Mouse (Mus musculus) ovary, postnatal 14 days (tissue): ENCODE results near the gene Agtrap.

ENCODE experiments used
- DNase-seq: peaks from one replicate; pipeline ENCODE4 v3.0.0; 2022; ENCODE audit warnings: low spot score

Gene Agtrap

DNA sequence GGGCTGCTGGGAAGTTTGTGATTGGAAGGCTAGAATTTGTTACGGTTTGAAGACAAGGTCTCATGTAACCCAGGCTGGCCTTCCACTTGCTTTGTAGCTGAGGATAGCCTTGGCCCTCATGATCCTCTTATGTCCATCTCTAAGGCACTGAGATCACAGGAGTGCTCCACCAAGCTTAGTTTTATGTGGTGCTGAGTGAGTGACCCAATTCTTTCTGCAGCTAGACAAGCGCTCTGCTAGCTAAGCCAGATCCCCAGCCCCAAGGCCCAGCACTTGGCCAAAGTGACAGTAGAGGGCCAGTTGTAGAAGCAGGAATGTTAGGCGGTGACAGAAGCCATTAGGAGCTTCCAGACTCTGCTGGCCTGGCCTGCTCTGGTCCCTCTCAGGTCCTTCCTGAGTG is 16.3 kb upstream of the Agtrap start:
- DNase-seq: no peak

DNA sequence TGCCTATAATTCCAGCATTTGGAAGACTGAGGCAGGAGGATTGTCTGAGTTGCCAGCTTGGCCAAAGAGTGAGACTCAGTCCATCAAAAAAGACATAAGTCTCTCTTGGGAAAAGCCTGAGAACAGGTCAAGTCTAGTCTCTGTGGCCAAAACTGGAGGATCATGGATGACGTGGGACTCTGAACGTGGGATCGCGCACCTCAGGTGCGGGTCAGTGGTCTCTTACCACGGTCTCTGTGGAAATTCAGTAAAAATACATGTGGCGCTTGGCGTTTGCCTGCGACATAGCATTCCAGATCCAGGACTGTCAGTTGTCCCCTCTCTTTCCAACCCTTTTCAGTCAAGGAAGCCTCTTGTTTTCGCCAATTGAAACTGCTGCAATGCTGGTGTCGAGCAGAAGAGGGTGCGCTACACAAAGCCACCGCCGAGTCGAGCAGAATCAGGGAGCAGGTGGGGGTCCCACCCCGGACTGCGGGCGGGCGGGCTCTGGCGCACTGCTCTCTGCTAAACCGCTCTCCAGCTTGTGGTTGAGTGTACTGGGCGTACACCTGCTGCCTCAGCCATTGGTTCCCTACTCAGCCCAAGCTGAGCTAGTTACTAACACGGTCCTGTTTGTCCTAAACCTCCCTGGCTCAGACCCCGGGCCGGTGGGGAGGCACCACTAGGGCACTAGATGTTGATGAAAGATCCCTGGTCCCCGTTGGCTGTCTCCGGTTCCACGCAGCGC is 14.1 kb upstream of the Agtrap start:
- DNase-seq: peak; percentile 55

DNA sequence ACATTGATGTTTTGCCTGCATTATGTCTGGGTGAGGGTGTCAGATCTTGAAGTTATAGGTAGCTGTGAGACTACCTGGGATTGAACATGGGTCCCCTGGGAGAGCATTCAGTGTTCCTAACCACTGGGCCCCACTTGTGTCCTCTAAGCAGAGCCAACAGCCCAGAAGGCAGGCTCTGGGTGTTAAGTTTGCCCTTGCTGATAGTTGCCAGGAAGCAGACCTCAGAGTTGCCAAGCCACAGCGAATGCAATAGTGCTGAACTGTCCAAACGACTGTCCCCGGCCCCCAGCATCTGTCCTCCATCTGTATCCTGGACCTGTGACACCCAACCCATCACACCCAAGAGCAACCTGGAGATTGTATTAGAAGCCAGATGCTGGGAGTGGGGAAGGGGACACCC is 10.8 kb upstream of the Agtrap start:
- no peak for DNase-seq

DNA sequence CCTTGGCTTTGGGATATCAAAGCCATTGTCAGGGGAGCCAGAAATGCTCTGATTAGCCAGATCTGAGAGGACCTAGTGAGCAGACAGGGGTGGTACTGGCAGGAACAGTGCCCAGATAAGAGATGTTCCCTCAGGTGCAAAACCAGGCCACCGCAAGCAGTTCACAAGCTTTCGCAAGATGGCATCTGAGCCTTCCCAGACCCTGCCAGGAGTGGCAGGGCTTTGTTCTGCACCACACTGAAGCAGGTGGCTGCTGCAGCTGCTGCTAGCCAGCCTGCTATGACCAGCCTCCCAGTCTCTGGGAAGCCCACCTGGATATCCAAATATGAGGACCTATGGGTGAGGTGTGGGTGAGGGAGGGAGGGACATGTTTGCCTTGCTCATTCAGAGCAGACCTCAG is 10.1 kb upstream of the Agtrap start:
- DNase-seq: no peak

DNA sequence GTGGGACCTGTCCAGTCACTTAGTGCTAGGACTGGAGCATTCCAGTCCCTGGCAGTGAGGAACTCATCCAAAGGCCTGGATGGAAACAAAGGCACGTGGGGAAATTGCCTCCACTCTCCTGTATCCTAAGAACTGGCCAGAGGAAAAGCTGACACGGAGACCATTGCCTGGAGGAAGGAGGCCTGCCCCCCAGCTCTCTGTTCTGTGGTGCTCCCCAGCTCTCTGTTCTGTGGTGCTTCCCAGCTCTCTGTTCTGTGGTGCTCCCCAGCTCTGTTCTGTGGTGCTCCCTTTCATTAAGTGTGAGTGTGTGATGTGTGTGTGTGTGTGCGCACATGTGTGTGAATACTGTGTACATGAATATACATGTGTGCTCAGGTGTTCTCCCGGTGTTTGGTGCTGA is 7.2 kb upstream of the Agtrap start:
- DNase-seq: no peak

DNA sequence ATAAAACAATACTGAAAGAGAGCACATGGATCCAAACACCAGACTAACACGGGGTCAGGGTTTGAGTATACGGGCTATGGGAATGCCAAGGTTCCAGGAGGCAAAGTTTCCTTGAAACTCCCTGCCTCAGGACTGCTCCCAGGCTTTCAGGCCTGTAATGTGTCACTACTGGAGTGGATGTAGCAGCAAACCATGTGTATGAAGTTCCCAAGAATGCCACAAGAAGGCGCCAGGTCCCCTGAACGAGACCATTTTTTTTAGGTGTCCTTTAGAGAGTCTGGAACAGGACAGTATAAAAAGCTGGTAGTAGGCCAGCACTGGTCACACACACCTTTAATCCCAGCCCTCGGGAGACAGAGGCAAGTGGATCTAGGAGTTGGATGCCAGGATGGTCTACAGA is 6.3 kb upstream of the Agtrap start:
- no peak for DNase-seq

DNA sequence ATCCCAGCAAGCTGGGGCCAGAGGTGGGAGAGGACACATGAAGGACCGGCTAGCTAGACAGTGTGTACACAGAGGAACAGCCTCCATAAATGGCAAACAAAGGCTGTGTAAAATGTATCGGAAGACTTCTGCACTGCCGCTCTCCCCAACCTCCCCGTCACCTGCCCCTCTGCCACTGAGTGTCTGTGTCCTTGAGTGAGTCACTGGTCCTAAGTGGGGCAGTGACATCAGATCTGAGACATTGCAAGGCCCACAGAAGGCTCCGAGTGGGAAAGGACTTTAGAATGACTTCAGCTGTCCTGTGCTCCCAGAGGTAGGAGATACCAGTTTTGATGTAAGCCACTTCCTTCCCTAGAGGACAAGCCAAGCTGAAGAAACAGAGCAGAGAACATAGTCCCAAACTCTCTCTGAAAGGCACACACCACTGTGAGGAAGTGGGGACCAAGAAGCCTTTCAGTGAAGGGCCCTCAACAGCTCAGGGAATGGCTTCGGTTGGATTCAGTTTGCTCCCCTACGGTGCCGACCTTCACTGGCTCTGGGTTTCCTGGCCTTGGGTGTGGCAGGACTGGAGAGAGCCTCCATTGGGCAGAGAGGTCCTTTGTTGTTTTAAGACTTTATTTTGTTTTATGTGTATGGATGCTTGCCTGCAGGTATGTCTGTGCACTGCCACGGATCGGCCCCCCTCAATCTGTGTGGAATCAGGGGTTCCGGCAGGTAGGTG is 4.9 kb upstream of the Agtrap start:
- DNase-seq: no peak

DNA sequence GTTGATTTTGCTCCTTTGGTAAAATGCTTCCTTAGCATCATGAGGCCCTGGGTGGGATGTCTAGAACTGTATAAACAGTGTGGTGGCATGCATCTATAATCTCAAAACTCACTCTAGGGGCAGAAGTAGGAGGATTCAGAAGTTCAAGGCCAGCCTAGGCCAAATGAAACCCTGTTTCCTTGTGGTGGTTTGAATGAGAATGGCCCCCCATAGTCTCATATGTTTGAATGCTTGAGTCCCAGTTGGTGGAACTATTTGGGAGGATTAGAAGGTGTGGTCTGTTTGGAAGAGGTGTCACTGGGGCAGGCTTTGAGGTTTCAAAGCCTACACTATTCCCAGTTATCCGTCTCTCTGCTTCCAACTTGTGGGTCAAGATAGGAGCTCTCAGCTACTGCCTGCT is 3.4 kb upstream of the Agtrap start:
- DNase-seq: no peak

DNA sequence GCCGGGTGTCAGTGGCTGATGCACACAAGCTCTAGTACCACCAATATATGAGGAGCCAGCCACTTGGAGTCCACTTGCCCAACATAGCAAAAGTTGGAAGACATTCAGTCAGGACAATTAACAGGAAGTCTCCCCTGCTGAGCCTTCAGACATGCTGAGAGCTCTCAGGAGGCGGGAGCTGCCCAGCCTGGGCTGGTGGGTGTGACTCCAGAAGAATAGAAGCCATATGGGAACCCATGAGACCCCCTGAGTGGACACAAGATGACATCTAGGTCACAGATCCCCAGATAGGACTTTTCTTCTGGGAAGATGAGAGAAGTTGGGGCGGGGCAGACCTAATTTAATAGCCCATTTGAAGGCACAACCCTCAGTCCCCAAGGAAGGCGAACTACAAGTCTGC is 1.3 kb upstream of the Agtrap start:
- DNase-seq: no peak

DNA sequence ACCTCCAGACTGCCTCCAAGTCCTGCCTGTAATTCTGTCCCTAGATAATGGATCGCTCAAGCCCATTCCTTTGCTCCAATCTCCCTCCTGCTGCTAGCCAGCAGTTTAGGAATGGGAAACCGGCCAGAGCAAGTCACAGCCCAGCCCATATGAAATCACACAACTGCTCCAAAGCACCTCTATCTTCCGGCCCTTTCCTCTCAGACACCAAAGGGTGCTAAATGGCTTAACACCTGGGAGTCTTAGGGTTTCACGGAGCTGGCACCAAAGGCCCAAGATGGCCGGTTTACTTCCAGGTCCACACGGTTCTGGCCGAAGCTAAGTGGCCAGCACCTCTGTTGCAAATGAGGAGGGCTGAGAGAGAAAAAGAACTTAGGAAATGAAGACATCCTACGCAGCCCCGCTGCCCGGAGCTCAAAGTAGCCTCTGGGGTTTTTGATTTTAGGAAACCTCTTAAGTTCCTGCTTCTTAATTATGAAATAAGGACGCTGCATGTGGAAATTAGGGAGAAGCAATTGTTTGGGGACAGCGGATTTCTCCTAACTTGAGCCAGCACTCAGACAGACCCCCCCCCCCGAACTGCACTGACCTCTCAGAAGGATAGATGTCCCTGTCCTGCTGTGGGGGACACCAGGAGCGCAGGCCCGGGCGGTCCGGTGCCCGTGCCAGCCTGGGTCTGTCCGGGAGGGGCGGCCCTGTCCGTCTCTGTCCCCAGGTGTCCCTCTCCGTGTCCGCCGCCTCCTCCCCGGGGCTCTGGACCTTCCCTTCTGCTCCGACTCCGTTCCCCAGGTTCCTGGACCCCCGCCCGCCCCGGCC is 532 bp downstream of the Agtrap start:
- no peak for DNase-seq

DNA sequence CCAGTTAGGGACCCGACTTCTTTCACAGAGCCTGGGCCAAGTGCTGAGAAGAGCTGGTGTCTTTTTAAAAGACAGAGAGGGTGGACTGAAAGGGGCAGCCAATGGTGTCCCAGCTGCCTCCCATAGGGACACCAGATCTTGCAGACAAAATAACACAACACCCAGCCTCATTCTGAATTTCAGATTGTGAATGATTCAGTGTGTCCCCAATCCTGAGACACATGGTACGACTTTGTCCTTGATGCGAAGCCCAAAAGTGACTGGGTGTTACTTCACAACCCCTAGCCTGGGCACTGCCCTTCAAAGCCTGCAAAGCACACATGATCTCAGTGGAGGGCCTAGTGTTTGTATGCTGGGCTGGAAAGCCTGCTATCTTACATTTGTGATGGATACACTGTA is 1.9 kb downstream of the Agtrap start:
- no peak for DNase-seq

DNA sequence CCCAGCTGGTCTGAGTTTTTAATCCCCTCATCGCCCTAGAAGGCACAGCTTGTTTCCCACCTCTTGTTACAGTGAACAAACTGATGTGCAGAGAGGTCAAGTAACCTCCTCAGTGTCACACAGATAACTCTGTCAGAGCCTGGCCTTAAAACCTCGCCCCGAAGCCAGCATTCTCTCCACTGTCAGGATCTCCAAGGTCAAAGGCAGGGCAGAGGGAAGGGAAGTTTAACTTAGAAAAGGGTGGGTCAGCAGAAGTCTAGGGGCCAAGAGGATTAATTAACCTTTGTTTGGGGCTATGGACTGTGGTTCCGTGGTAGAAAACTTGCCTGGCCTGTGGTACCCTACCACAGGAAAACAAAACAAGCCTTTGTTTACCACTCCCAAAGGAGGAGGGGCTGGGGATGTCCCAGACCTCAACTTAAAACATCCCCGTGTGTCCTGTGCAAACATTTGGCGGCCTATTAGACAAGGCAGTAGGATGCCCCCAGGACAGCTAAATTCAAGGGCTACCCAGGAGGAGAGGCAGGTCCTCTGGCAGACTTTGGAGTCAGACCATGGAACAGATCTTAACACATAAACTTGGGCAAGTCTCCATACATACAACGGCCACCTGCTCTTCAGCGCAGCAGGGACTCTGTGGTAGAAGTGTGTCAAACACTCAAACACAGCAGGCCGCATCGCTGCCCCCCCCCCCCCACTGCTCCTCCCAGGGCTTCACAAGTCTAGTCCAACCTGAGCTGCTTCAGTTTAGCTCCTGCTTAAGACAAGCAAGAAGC is 2.5 kb downstream of the Agtrap start:
- DNase-seq: no peak

DNA sequence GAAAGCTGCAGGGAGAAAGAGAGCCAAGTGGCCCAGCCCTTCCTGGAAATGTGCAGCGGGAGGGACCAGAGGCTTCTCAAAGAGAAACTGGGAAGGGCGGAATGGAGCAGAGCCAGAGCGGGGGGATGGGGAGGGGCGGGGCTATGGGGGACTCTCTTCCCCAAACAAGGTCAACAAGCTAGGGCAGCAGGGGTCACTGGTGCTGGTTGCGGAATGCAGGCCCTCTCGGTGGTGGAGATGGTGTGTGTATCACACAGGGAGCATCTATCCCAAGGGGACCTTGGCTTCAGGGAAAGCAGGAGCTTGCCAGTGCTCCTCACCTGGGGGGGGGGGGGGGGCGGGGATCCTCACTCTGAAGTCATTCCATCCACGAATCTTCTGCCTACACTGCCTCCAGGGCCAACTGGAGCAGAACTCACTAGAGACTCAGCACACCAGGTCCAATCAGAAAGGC is 3.5 kb downstream of the Agtrap start:
- no peak for DNase-seq

DNA sequence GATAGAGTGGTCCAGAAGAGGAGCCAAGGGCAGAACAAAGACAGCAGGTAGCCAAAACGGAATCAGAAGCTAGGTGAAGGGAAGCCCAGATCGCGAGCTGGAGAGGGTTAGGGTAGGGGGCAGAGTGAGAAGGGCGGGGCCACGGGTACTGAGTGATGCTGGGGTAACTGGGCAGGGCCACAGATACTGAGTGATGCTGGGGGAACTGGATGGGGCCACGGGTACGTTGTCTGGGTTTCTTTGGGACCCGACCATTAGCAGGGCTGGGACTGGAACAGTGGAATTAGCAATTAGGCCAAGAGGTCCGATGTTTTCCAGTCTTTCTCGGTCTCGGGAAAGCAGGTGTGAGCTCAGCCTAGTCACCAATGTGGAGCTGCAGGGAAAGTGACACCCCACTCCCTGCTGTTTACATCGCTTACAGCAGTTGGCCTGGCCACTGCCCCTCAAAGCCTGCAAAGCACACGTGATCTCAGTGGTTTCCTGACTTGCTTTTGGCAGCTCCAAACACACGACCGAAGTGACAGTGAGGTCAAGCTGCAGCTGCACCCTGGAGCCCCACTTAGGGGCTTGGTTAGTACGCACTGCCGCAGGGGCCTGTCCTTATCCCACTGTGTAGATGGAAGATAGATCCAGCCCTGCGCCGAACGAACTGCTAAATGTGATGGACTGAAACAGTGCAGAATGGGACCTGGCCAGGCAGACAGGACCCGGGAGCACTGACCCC is 4.5 kb downstream of the Agtrap start:
- no peak for DNase-seq

DNA sequence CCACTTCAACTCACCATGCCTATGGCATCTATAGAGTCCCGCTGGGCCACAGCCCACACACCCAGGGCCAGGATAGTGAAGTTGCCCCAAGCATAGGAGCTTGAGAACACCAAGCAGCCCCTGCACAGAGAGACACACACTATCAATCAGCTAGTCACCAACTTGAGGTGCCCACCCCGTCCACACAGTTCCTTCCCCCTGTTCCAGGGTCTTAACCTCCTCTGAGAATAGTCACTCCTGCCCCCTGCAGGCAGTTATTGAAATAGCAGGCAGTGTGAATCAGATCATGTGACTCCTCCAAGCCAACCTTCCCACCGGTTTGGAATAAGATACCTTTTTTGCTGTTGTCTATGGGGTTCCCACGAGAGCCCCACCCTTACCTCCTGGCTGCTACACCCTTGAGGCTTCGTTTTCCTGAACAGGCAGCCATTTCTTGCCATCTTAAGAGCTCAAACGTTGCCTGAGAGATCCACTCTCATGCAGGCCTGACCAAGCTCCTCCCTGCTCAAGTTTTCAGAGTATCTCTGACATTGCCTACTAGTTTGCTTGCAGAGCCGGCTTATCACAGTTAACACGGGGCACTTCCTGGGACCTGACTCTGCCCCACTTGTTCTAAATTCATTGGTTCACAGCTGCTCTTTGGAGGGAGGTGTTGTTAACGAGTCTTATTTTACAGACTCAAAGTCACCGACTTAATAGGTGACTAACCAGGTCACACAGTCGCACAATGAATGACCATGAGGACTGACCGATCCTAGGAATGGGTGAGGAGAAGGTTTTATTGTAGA is 5.4 kb downstream of the Agtrap start:
- DNase-seq: no peak

DNA sequence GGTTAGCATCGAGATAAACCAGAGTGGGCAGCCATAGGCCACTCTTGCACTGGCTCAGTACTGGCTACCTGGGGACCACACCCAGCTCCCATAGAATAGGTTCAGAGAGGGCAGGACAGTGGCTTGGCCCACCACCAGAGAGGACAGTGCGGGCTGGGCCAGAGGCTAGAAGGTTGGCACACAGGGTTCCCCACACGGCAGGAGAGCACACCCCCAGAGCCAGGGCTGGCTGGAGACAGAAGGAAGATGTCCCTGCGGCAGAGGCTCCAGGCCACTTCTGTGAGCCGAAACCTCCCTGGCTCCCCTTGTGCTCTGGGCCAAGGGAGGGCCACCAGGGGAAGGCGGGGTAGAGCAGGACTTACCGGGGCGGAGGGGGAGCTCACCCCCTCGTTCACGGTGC is 6.6 kb downstream of the Agtrap start:
- no peak for DNase-seq

DNA sequence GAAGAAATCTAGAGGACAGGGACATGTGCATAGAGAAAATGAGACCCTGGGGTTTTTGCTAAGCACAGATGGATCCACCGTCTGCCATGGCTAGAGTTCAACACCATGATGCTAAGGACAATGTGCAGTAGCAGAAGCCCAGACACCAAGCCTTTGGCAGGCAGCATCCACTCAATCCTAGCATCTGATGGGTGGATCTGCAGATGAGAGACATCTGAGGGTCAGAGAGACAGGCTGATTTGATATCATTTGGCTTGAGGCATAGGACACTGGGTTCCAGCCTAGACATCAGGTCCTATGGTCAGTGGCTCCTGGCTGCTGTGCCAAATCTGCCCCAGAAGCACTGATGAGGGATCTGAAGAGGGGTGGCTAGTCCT is 7.2 kb downstream of the Agtrap start:
- no peak for DNase-seq

DNA sequence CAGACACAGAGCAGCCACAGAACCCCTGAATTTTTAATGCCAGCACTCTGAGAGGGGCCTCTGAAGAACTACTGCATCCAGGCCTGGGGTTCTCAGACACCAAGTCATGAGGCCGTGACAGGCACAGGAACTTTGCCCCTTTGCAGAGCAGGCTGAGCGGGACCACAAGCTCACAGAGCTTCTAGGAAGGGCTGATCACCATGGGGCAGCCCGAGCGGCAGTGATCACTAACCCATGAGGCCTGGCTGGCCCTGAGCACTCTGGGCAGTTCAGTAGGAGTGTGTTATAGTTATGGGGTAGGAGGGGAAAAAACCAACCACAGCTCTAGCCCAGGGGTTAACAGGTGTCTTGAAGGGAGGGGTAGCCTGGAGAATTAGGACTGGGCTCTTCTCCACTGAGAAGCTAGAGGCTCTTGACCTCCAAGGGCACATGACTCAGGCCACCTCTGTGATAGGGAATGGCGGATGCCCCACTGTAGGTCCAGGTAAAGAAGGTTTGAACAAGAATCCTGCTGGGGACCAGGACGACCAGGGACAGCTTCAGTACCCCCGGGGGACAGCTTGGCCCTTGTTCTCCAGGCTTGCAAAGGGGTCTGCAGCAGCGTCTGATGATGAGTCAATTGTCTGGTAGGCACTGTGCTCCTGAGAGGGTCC is 7.8 kb downstream of the Agtrap start:
- DNase-seq: no peak

DNA sequence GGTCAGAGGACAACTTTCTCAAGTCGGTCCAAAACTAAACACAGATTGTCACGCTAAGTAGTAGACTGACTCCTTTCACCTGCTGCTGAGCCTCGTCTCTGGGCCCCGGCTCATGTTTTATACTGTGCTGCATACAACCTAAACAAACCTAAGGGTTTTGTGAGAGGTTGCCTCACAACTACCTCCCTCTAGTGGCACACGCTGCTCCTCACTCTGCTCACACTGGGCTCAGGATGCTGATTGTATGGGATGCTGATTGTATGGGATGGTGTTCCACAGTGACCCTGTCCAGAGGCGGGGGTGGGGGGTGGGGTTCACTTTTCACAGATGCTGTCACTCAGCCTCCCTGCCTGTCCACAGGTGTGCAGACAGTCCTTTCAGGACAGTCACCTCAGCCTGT is 8.6 kb downstream of the Agtrap start:
- DNase-seq: no peak

DNA sequence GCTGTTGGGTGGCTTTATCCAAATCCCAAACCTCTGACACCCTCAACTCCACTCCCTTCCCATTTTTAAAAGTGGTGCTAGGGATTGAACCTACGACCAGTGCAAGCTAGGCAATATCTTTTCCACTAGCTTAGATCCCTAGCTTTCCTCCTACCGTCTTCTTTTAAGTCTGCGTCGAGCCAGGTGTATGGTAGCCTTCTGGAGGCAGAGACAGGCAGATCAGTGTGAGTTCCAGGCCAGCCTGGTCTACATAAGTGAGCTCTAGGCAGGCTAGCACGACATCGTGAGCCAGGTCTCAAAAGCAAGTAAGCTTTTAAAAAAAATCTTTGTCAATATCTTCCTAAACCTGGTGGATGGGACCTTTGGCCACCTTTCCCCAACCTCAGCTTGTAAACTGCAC is 11.9 kb downstream of the Agtrap start:
- DNase-seq: no peak
